Mouse (Mus musculus) layer of hippocampus, postnatal 14 days (tissue): ENCODE measurements around the gene Wfs1. TPM values are rescaled to one million over a fixed set of nuclear protein-coding genes. Genes with fewer than 3 reads are reported as not detected.
"Not testable (repeated sequence)": the region's sequence is repeated elsewhere in the genome, so short reads cannot be mapped to it uniquely, and the experiment has no call there.

ENCODE experiments used
- DNase-seq, 2 experiments: peaks; one replicate each; pipeline ENCODE4 v3.0.0; 2021 to 2022; ENCODE audit warnings: low spot score in 2 of 2, mixed read lengths in 1 of 2
- long read RNA-seq, 2 experiments: library from polyadenylated mRNA; stranded (forward); transcript quantifications; one replicate each; pipeline ENCODE4 v2.0.0; 2021
- total RNA-seq, 2 experiments: library from RNA; stranded (reverse); gene quantifications; 2 replicates each; pipeline ENCODE4 v1.2.3; 2021

Gene Wfs1
- total RNA-seq: 100 to 1,000 TPM; 115 to 126 TPM
- long read RNA-seq, experiment 1, transcript Wfs1-201 (8 exons, 3,787 nt): major isoform, 88 of 127 reads
- long read RNA-seq, experiment 1, partial matches to known transcripts: 35 of 127 reads
- long read RNA-seq, experiment 1, other reads (novel, unspliced or antisense): 4 of 127 reads
- long read RNA-seq, experiment 2, transcript Wfs1-201 (8 exons, 3,787 nt): major isoform, 83 of 126 reads
- long read RNA-seq, experiment 2, partial matches to known transcripts: 11 of 126 reads
- long read RNA-seq, experiment 2, other reads (novel, unspliced or antisense): 32 of 126 reads

DNA sequence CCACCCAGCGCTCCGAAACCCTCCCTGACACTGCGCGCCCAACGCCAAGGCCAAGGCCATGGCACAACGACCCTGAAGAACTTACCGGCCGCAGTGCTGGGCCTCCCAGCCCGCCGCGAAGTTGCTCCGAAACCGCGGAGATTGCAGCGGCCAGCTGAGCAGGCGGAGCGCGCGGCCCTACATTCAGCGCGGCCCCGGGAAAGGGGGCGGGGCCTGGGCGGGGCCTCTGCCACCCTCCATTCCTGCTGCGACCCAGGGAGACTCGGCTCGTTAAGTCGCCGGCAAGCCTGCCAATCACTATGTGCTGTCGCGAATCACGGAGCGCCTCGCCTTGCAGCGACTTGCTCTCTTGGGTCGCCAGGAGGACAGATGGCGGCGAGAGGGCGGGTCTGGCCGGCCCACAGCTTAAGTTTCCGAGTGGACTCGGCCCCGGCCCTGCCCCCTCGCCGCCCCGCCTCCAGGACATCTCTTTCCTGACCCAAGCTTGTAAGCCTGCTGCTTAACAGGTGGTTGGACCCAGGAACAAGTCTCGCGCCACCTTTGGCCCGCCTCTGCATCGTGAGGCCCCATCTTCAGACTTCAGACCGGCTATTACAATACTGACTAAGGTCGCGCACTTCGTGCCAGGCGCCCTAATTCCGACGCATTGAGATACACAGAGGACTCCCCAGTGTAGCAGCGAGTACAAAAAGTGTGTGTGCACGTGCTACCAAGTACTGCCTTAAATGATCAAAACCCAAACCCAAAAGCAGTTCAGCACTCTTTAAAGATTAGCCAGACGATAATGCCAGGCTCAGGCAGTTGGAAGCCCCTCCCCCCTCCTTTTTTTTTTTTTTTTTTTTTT is at the start of gene Wfs1:
Gene Wfs1, minus strand, starts transcription at position 425 of the 844 bp plus-strand sequence.
- DNase-seq: peak; percentile 90 to 97

DNA sequence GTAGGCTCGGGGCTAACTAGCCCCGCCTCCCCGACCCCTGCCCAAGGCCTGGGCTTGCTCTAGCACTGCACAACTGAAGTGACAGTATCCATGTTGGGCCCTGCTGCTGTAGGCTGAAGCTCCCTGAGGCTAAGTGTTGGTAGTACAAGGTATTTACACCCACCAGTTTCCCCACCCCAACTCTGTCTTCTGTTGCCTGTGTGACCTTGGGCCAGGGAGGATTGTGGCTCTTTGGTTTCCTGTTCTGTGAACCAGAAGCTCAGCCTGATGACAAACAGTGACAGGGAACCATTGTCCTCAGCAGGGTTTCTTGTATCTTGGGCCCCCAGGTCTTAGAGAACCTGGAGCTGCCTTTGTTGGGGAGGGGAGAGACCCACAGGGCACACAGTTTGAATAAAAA is 47.9 kb upstream of the Wfs1 start:
- no peak for DNase-seq

DNA sequence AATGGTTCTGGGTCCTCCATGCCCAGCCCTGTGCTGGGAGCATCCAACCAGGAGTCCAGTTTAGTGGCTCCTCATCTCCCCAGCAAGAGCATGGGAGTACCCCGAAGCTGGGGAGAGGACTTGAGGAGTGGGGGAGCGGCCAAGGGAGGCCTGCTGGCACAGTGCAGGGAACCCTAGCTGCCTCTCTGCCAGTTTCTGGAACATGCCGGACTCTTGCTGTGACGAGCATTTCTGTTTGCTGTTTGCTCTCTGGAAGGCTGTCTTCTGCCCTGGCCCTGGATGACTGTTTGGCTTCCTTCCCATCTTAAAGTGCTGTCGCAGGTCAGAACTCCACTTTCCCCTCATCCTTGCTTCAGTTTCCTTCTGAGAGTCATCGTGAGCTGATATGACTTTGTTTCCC is 46.9 kb upstream of the Wfs1 start:
- peak in 1 of 2 experiments; percentile 57 for DNase-seq

DNA sequence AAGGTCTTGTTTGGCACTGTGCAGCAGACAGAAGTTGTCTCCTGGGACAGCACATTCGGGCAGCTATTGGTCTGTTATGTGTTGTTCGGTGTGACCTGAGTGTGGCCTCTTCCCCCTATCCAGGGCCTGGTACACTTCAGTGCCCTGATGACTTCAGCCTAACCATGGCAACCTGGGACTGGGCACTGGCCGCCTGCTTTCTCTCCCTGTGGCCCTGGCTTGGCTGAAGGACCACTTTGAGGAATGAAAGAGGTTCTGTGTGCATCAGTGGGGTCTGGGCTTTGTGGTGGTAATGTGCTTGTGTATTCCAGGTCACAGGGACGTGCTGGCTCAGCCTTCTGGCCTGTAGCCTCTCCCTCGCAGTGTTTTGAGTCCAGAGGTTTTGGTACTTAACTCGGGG is 46.2 kb upstream of the Wfs1 start:
- DNase-seq: peak; percentile 31 to 74

DNA sequence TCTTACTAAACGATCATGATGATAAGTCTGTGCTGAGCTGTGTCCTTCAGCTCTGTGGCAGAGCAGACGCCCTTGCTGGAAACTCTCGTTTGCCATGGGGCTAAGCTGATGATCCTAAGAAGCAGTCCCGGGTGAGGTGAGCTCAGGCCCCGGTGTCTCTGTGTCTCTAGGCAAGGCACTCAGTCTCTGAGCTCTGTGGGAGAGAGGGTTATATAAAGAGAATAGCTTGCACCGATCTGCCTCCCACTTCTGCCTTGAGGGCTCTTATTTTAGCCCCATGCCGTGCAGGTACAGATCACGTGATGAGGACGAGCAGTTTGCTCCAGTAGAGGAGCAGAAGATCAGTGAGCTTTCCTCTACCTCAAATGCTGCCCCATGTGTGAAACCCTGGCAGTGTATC is 41.7 kb upstream of the Wfs1 start:
- DNase-seq: no peak

DNA sequence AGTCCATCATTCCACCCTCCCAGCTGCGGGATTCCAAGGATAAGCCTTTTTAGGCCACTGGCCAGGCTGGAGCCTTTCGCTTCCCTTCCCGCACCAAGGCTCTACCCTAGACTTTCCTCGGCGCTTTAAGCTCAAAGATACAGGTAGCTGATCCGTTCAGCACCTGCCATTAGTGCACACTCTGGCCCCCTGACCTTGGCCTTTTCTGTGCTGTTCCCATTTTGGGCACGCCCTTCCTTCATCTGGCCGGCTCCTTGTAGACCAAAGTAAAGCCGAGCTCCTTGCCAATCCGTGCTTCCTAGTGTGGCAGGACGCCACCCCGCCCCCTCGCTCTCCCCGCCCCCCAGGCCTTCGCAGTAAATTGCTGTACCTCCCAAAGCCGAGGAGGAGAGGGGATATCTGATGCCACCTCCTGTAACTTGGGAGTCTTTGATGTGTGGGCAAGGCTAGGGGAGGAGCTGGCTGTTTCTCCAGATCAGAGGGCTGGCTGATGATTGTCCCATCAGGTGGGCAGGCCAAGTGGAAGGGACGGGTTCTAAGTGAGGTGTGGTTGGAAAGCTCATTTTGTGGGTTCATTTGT is 40.4 kb upstream of the Wfs1 start:
- DNase-seq: no peak

DNA sequence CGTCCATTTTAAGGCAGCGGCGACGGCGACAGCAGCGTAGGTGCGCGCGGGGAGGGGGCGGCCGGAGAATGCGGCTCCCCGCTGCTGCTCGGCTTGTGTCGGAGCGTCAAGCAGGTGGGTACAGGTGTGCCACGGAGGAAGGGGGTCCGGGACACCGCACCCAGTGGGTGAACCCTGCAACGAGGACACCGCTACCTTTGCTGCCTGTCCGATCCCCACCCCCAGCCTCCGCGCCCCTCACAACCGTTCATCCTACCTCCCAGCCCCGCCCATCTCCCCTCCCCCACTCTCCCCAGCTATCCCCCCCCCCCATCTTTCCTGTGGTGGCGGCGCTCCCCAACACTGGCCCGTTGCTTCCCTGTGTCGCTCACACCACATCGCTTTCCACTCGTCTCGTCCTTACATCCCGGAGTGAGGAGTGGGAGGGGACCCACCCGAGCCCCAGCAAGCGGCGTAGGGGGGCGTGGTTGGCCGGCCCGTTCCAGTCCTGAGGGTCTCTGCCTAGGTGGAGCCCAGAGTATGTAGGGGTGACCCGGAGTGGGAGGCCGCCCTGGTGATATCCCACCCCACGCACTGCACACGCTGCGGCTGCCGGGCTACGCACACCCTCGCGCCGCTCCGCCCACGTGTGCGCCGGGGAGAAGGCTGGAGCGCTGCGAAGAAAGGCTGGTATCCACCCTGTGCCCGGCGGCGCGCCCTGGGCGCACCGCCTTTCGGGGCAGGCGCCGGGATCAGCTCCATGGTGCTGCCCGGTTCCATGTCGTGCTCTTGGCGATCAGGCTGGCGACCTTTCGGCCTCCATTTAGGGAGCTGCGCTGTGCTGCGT is 39.7 kb upstream of the Wfs1 start:
- peak; percentile 49 to 52 for DNase-seq

DNA sequence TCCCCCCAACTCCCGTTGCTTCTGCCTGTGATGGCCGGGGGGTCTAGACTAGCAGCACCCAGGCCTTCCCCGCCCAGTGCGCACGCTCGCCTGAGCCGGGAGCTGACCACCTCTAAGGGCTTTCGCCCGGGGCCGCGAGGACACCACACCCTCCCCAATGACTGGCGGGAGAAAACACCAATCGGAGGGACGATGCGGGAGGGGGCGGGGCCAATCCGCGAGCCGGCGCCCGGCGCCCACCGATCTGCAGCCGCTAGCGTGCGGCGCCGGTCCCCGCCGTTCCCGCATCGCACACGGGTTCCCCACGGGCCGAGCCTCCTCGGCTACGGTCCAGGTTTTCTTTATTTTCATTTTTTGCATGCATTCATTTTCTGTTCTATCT is 39.1 kb upstream of the Wfs1 start:
- DNase-seq: peak; percentile 92 to 93

DNA sequence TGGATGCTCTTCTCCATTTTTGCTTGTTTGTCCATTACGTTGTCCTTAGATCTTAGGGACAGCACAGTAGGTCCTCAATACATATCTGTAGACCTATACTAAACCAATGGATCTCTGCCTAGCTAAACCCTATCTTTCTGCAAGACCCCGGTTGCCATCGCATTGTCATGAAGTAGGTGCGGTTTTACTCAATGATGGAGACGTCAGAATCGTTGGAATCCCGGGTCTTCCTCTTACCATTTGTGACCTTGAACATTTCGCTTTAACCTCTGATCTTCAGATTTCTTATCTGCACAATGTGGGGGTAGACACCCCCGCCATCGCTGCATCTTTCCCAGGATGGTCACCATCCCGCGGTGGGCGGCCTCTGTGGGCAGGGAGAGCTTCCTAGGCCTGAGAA is 38.7 kb upstream of the Wfs1 start:
- no peak for DNase-seq

DNA sequence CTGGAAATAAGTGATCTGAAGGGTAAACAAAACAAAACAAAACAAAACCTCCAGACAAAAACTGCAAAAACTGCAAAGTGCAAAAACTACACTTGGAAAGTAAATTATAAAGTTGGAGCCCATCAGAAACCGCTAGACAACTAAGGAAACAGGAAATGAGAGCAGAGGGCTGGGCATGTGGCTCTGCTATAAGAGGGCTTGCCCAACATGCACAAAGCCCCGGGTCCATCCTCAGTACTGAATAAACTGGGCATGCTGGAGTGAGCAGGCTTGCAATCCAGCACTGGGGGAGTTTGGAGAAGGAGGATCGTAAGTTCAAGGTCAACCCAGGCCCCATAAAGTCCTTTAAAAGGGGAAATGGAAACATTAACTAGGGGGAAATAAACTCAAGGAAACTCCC is 28.2 kb upstream of the Wfs1 start:
- DNase-seq: no peak

DNA sequence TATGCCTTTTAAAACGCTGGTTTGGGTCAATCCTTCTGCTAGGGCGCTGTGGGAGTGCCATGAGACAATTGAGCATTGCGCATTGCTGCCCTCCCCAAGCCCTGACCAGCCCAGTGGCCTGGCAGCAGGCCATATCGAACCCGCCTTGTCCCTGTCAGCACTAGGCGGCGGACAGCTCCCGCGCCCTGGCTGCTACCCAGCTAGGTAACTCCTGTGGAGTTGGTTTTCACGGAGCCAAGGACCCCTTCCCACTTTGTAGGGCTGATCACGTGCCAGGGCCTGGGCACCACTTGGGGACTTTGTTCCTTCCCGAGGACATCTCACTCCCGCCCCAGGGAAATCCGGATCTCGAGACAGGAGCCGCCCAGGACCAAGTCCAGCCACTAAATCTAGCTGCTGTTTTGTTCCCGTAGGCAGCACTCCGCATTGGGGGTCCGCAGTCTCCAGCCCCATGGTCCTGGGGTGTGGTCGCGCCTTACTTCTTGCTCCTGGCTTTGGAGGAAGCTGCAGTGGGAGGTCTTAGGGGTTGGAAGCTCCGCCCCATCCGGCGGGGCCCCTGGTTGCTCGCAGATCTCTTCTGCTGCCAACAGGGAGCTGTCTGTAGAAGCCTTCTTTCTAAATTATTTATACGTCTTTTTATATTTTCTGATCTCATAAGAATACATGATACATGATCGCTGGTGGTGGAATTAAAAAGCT is 26.8 kb upstream of the Wfs1 start:
- DNase-seq: no peak

DNA sequence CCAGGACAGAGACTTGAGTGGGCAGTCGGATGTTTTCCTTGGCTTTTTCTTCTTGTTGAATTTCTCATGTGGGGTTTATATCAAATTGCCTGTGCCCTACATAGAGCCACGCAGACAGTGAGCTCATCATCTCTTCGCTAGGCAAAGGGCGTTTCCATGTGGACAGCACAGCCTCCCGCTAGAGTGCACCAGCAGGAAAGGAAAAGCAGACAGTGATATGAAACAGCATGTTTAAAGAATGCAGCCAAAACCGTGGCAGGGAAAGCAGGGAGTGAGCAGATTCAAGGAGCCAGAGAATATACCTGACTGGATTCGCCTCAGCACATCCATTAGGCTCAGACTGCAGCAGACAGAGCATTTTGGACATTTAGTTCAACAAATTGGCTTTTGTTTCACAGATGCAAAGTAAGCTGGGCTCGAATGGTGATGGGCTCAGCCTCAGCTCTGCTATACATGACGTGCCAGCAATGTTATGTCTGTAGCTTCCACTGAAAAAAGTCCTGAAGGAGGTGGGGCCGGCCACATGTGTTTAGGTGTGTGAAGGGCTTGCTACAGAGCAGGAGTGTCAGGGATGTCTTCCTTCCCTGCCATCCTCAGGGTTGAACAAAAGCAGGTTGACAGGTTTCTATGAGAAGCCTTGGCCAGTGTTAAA is 21.8 kb upstream of the Wfs1 start:
- peak; percentile 46 to 70 for DNase-seq

DNA sequence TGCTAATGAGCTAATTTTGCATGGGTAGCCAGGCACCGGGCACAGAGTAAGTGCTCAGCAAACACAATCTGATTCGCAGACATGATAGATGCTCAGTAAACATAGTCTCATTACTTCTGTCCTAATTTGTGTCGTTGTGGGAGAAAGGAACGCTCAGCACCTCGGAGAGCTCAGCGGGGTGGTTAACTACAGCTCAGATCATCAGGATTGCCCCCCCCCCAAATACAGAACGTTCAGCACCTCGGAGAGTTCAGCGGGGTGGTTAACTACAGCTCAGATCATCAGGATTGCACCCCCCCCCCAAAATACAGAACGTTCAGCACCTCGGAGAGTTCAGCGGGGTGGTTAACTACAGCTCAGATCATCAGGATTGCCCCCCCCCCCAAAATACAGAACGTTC is 20.8 kb upstream of the Wfs1 start:
- DNase-seq: not testable (repeated sequence)

DNA sequence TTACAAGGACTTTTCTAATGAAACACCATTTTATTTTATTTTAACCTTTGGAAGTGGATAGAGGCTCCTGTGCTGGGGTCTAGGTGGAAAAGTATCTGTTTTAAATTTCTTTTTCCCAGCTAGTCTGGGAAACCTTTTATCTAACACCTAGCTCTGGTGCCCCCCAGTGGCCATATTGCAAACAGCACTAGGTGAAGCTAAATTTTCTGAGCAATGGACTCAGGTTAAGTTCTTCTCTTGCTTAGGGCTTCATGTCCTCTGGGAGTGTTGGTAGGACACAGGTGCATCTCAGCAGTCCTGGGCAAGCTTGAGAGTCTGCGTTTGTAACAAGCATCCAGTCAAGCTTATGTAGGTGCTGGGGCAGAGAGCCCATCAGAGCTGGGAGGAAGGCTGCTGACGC is 13.0 kb upstream of the Wfs1 start:
- DNase-seq: peak; percentile 72 to 85

DNA sequence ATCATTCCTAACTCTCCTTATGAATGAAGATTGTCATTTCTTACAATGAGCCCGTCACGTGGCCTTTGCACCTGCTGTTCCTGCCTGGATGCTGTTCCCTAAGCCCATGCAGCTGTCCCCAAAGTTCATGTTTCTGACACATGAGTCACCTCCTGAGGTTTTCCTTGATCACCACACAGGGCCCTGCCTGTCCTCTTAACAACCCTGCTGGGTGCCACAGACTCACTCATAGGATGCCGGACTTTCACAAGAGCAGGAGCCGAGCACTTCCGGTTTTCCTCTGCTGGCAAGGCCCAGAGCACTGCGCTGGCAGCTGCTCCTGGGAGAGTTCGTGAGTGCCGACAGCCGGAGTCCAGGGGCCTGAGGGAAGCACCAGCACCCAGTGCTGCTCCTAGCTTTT is 12.0 kb upstream of the Wfs1 start:
- no peak for DNase-seq

DNA sequence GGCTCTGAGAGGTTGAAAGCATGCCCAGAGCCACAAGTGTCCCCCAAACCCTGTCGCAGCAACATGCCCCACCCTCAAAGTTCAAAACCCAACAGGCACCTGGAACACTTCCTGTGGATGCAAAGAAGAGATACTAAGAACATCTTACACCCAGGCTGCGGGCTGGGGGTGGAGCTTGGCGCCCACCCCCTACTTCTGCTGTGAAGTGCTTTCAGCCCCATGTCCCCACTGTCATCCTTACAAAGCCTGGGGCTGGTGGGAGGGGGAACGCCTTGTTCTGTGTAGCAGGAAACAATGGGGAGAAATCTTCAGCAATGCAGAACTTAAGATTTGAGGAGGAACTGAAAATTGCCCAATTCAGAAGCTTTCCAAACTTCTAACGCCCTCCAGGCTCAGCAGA is 9.0 kb upstream of the Wfs1 start:
- DNase-seq: no peak

DNA sequence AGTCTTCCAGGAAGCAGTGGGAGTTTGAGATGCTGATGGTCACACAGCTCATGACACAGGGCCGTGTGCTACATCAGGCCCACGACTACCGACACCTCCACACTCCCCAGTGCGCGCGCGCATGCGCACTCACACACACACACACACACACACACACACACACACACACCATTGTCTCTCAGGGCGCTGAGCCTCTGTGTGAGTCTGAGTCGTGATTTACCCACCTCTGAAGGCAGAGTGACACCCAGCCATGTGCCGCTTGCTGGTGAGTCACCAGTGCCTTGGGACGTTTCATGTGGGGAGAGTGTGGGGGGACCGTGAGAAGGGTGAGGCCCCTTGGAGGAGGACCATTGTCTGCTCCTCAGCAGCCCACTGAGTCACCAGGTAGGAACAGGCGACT is 7.4 kb upstream of the Wfs1 start:
- DNase-seq: no peak

DNA sequence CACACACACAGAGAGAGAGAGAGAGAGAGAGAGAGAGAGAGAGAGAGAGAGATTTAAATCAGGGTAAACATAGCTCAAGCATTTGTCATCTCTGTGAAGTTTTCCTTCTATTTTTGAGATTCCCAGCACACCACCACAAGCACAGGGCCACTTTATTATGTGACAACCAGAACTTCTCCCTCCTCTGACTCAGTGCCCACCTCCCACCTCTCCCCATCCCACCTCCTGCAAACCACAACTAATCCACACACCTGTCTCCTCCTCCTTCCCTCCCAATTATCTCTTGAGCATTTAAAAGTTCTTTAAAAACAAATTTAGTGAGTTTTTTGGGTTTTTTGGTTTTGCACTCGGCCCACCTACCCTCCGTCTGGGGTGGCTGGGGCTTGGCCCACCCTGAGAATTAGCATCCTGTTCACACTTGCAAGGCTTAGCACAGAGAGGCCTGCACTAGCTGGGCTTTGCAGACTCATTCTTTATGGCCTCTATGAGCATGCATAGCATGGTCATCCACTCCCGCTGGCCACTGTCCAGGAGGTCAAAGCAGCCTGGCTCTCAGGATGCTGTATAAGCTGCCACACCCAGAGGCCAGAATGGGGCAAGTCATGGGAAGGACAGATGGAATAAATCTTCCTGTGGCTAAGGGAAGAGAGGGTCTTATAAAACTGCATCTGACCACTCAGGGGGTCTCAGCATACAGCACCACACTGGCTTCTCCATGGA is 1.8 kb upstream of the Wfs1 start:
- DNase-seq: no peak

DNA sequence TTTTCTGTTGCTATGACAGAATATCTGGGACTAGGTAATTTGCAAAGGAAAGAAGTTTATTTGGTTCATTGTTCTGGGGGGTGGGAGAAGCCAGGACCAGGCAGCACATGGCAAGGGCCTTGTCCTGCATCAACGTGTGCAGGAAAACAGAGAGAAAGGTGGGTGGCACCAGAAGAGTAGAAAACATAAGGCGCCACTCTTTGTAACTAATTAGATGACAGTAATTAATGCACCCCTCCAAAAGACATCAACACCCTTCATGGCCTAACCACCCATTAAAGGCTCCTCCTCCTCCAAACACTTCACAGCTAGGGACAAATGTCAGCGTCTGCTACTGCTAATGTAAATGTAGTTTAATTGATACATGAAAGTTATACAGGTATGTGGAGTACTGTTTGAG is 1.2 kb upstream of the Wfs1 start:
- no peak for DNase-seq

DNA sequence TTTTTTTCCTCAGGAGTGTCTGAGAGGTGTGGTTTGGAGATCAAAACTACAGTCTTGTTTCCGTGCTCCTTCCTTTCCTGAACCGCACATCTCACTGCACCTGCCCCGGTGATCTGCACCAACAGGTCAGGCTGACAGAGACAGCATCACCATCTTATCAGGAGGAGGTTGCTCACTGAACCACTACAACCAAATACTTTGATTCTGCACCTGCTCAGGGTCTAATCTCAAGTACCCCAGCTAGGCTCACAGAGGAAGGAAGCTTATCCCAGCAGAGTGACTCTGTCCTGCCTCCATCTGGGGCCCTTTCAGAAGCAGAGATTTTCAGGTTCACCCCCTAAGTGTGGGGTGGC is 596 bp upstream of the Wfs1 start:
- DNase-seq: no peak
